Mouse (Mus musculus) thymus, adult 2 months (tissue): ENCODE results near the gene Dpyd.

Source experiments
- CTCF ChIP-seq: fragments of 200-500 bp; IDR thresholded peaks from 2 replicates; pipeline ENCODE4 v1.5.1; 2012; ENCODE audit warnings: mild to moderate bottlenecking, control low read depth, low read length, moderate library complexity, borderline replicate concordance; ENCODE audit not compliant: control insufficient read depth, poor library complexity, insufficient read depth; ENCODE audit errors: extremely low read depth
- POLR2A ChIP-seq: fragments of 200-500 bp; IDR thresholded peaks from 2 replicates; pipeline ENCODE4 v1.6.1; 2012; ENCODE audit warnings: mild to moderate bottlenecking, low read length, control low read depth, moderate library complexity; ENCODE audit not compliant: control insufficient read depth, poor library complexity, insufficient read depth; ENCODE audit errors: extremely low read depth

DNA sequence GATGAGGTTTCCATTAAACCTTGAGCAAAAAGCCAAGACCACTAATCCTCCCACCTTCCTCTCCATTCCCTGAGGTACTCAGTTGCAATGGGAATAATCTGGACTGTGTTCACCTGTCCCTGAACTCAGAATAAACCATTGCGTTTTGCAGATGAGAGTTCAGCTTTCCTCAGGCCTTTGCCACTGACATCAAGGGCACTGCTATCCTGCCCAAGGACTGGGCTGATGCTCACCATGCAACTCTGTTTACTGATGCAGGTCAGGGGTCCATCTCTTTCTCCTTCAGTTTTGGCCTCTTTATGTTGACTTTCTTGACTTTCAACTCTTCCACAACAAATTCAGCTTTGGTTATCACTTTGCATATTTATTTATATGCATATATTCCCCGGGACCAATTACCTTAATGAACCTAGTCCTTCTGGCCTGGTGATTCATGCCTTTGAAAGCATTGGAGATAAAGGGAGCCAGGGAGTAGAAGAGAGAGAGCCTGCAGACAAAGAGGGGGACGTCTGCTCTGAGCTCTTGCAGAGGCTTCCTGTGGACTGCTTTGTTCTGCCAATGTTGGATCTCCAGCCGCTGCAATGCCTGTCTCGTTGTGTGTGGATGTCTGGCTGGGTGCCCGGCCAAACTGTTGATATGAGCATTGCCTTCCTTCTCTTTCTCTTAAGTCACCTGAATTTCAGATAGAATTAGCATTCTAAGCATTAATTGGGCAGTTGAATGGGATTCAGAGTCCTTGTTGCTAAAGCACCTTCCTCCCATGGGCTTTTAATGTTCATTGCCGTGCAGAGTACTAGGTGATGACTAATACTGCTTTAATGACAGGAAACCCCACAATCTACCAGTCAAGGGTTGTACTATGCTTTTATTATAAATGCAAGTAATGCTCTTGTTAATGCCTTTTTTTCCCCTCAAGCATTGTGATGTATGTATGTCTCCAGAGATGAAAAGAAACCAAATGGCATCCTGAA is 771.7 kb downstream of the Dpyd start:
- no peak for TF ChIP-seq POLR2A
- no peak for TF ChIP-seq CTCF
